Mouse (Mus musculus) CH12.LX (cell line): ENCODE measurements around the gene Foxk2. TPM values are rescaled to one million over a fixed set of nuclear protein-coding genes. Genes with fewer than 3 reads are reported as not detected.

Experiments
- DNase-seq: peaks from one replicate; pipeline ENCODE4 v3.0.0-alpha.2; 2013; ENCODE audit errors: extremely low read depth
- H3K27ac ChIP-seq: 2 replicates; pipeline ENCODE4 v1.5.1; 2012; ENCODE audit warnings: low read depth, mild to moderate bottlenecking, control low read depth, moderate library complexity; ENCODE audit not compliant: insufficient read depth
- H3K27me3 ChIP-seq: replicated peaks from 2 replicates; pipeline ENCODE3; 2012; ENCODE audit warnings: inconsistent platforms
- H3K36me3 ChIP-seq, 2 experiments: replicated peaks in 1 of 2; 2 replicates each; pipeline versions ENCODE3 to v1.6.1; 2012; ENCODE audit warnings: inconsistent platforms in 1 of 2, low read length in 1 of 2, mild to moderate bottlenecking in 1 of 2, mixed read lengths in 1 of 2, moderate library complexity in 1 of 2; ENCODE audit not compliant: control insufficient read depth in 1 of 2, insufficient read depth in 1 of 2
- H3K4me1 ChIP-seq, 2 experiments: 2 replicates each; pipeline ENCODE4 v1.6.1; 2012; ENCODE audit warnings: inconsistent platforms in 1 of 2, moderate library complexity in 1 of 2; ENCODE audit not compliant: insufficient read depth in 2 of 2, control insufficient read depth in 1 of 2
- H3K4me2 ChIP-seq: 2 replicates; pipeline ENCODE4 v1.6.1; 2012; ENCODE audit warnings: low read depth, mild to moderate bottlenecking, control low read depth; ENCODE audit not compliant: poor library complexity, insufficient read depth, severe bottlenecking
- H3K4me3 ChIP-seq, 3 experiments: fragments of 150-350 bp in 1 of 3; sonication (generic) in 1 of 3; replicated peaks in 1 of 3; 2 replicates each; pipeline versions ENCODE3 to v1.5.1; 2011 to 2012; ENCODE audit warnings: low read depth in 2 of 3, low read length in 2 of 3, mild to moderate bottlenecking in 2 of 3, moderate library complexity in 2 of 3, control low read depth in 1 of 3, improper control_type of control experiment in 1 of 3, inconsistent platforms in 1 of 3, mixed read lengths in 1 of 3; ENCODE audit not compliant: poor library complexity in 1 of 3
- H3K79me2 ChIP-seq: replicated peaks from 2 replicates; pipeline ENCODE4 v1.6.1; 2012; ENCODE audit warnings: mild to moderate bottlenecking, moderate library complexity; ENCODE audit not compliant: control insufficient read depth, poor library complexity, insufficient read depth, severe bottlenecking; ENCODE audit errors: extremely low read depth
- H3K9ac ChIP-seq: 2 replicates; pipeline ENCODE4 v1.6.1; 2012; ENCODE audit warnings: low read depth, mild to moderate bottlenecking, control low read depth, moderate library complexity; ENCODE audit not compliant: insufficient read depth
- H3K9me3 ChIP-seq: replicated peaks from 2 replicates; pipeline ENCODE3; 2012; ENCODE audit warnings: low read length, inconsistent platforms, mixed read lengths
- BHLHE40 ChIP-seq: IDR thresholded peaks from 2 replicates; pipeline ENCODE4 v1.6.1; 2011; ENCODE audit warnings: mild to moderate bottlenecking, low read depth, low read length, improper control_type of control experiment
- CHD1 ChIP-seq: IDR thresholded peaks from 2 replicates; pipeline ENCODE4 v1.6.1; 2012; ENCODE audit warnings: low read depth, low read length, improper control_type of control experiment, inconsistent platforms
- E2F4 ChIP-seq: IDR thresholded peaks from 2 replicates; pipeline ENCODE4 v1.6.1; 2011; ENCODE audit warnings: low read depth, low read length, improper control_type of control experiment; ENCODE audit not compliant: insufficient replicate concordance
- EP300 ChIP-seq: IDR thresholded peaks from 2 replicates; pipeline ENCODE4 v1.6.1; 2011; ENCODE audit warnings: low read length, improper control_type of control experiment
- IRF4 ChIP-seq: IDR thresholded peaks from 2 replicates; pipeline ENCODE4 v1.6.1; 2014; ENCODE audit warnings: low read depth, mild to moderate bottlenecking, inconsistent platforms, low read length, improper control_type of control experiment
- MAX ChIP-seq: IDR thresholded peaks from 2 replicates; pipeline ENCODE4 v1.6.1; 2011; ENCODE audit warnings: low read length, improper control_type of control experiment
- MEF2A ChIP-seq: IDR thresholded peaks from 2 replicates; pipeline ENCODE4 v1.6.1; 2014; ENCODE audit warnings: low read depth, mild to moderate bottlenecking, inconsistent platforms, low read length, improper control_type of control experiment, borderline replicate concordance
- NELFE ChIP-seq: IDR thresholded peaks from 2 replicates; pipeline ENCODE4 v1.6.1; 2011; ENCODE audit warnings: low read depth, low read length, improper control_type of control experiment
- NRF1 ChIP-seq: IDR thresholded peaks from 2 replicates; pipeline ENCODE4 v1.6.1; 2014; ENCODE audit warnings: low read depth, mild to moderate bottlenecking, inconsistent platforms, low read length, improper control_type of control experiment, moderate library complexity
- PAX5 ChIP-seq: IDR thresholded peaks from 2 replicates; pipeline ENCODE4 v1.6.1; 2012; ENCODE audit warnings: low read length, inconsistent platforms, mixed read lengths
- POLR2A ChIP-seq: IDR thresholded peaks from 2 replicates; pipeline ENCODE4 v1.6.1; 2011; ENCODE audit warnings: low read depth, mild to moderate bottlenecking, improper control_type of control experiment, low read length
- RAD21 ChIP-seq: IDR thresholded peaks from 2 replicates; pipeline ENCODE4 v1.6.1; 2011; ENCODE audit warnings: low read depth, mild to moderate bottlenecking, low read length, improper control_type of control experiment, moderate library complexity
- RCOR1 ChIP-seq: conservative IDR thresholded peaks from 2 replicates; pipeline ENCODE4 v1.6.1; 2012; ENCODE audit warnings: low read depth, mild to moderate bottlenecking, inconsistent platforms, low read length, improper control_type of control experiment
- TCF12 ChIP-seq: IDR thresholded peaks from 2 replicates; pipeline ENCODE4 v1.6.1; 2014; ENCODE audit warnings: low read depth, mild to moderate bottlenecking, inconsistent platforms, low read length, improper control_type of control experiment
- ZC3H11A ChIP-seq: IDR thresholded peaks from 2 replicates; pipeline ENCODE4 v1.6.1; 2012; ENCODE audit warnings: low read depth, mild to moderate bottlenecking, inconsistent platforms, low read length, improper control_type of control experiment
- ZKSCAN1 ChIP-seq: IDR thresholded peaks from 2 replicates; pipeline ENCODE4 v1.6.1; 2012; ENCODE audit warnings: low read depth, inconsistent platforms, low read length, improper control_type of control experiment, borderline replicate concordance
- ZMIZ1 ChIP-seq: IDR thresholded peaks from 2 replicates; pipeline ENCODE4 v1.6.1; 2012; ENCODE audit warnings: low read depth, mild to moderate bottlenecking, inconsistent platforms, low read length, improper control_type of control experiment
- dilution Hi-C: fragments of 300-500 bp; cut with MboI; formaldehyde crosslinking; loops from 2 replicates; pipeline ENCODE4 v1.14.3; 2020; ENCODE audit warnings: low sequenced_read_pairs; ENCODE audit not compliant: extremely low pct_unique_long_range_greater_than_20kb, extremely low pct_ligation_motif_present
- in situ Hi-C: fragments of 300-500 bp; cut with MboI; formaldehyde crosslinking; loops from 3 replicates; pipeline ENCODE4 v1.14.3; 2019; ENCODE audit warnings: low sequenced_read_pairs, low pct_ligation_motif_present, low pct_unique_long_range_greater_than_20kb, mixed read lengths
- polyA plus RNA-seq: library from polyadenylated mRNA; unstranded; fragments of >175 nt; gene quantifications from 2 replicates; pipeline ENCODE4 v1.2.1, GENCODE M21; 2012; ENCODE audit warnings: low read depth; ENCODE audit not compliant: insufficient read length
- total RNA-seq, 2 experiments: library from RNA; depleted of rRNA; stranded (reverse); fragments of 300-350 nt in 1 of 2; fragments of >200 nt in 1 of 2; gene quantifications; 2 replicates each; pipeline ENCODE4 v1.2.3; 2012 to 2014

The Foxk2 gene
- total and polyA plus RNA-seq, 3 experiments = 26.9 to 44.3 (median 41.2) TPM

DNA sequence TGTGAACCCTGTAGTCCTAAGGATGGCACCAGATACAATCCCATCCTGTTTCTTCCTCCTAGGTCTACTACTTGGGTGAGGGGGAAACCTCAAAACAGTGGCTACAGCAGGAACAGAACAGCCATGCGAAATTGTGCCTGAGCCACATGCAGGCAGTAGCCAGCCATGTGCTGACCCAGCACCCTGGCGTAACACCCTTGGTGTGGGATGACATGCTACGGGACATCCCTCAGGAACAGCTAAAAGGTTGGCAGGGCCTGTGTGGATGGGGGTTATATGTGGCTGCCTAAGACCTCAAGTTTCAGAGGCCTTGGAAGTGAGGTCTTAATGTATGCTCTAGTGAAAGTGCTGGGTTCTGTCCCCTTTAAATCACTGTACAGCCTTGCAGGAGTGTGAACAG, 43.0 kb upstream of the Foxk2 start:
- Histone ChIP-seq H3K9ac (no peak overlapping the region), H3K36me3 (peaks cover 15 to 66% of the 10 kb centered on the region in 2 experiments), H3K27me3 (no peaks in the 10 kb centered on the region), H3K4me3 (no peak overlapping the region), H3K4me1 (0 out of 4 replicates have a peak, but pooled peaks cover 0 to 2% of the 10 kb centered on the region in 2 experiments), H3K4me2 (no peak overlapping the region), H3K79me2 (no peaks in the 10 kb centered on the region), H3K27ac (no peak overlapping the region), H3K9me3 (no peaks in the 10 kb centered on the region)
- in situ Hi-C loops = no loop called here
- TF ChIP-seq RCOR1 = no peak
- no peak for TF ChIP-seq MAX
- TF ChIP-seq ZMIZ1 = no peak
- TF ChIP-seq PAX5 = no peak
- TF ChIP-seq TCF12 = no peak
- TF ChIP-seq ZC3H11A = no peak
- no peak for TF ChIP-seq E2F4
- no peak for TF ChIP-seq NRF1
- dilution Hi-C loops = no loop called here
- no peak for DNase-seq

DNA sequence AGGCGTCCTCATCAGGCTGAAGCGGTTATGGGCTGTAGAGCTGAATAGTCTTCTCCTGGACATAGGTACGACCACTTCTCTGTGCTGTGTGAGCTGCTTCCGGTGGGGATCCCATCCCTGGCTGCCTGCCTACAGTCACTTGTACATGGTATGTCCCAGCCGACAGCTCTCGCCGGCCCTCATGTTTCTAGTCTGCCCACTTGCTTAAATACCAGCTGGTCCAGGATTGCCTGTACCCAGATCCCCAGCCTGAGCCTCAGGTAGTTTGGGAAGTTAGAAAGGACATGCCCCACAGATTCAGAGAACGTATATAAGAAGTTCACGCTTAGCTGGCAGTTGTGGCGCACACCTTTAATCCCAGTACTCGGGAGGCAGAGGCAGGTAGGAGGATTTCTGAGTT, 40.0 kb upstream of the Foxk2 start:
- H3K4me2 ChIP-seq = no peak overlapping the region
- TF ChIP-seq RAD21 = no peak
- TF ChIP-seq ZKSCAN1 = no peak
- no peak for TF ChIP-seq ZMIZ1
- TF ChIP-seq EP300 = no peak
- TF ChIP-seq NELFE = no peak
- no peak for TF ChIP-seq POLR2A
- no peak for TF ChIP-seq CHD1
- TF ChIP-seq BHLHE40 = no peak
- no peak for TF ChIP-seq IRF4
- TF ChIP-seq MEF2A = no peak
- TF ChIP-seq, all 38 proteins: peak for 0
- in situ Hi-C loops = no loop called here
- Histone ChIP-seq H3K9ac (no peak overlapping the region), H3K27me3 (no peaks in the 10 kb centered on the region), H3K4me1 (0 out of 4 replicates have a peak, but pooled peaks cover 0 to 2% of the 10 kb centered on the region in 2 experiments), H3K4me3 (no peak overlapping the region), H3K27ac (no peak overlapping the region), H3K9me3 (no peaks in the 10 kb centered on the region), H3K36me3 (peaks cover 40 to 82% of the 10 kb centered on the region in 2 experiments), H3K79me2 (no peaks in the 10 kb centered on the region)
- DNase-seq = no peak
- dilution Hi-C loops = no loop called here
